Mouse (Mus musculus): Measurements from ENCODE around the gene Slc22a15. TPM values are rescaled to one million over a fixed set of nuclear protein-coding genes. Genes with fewer than 3 reads are reported as not detected.

Slc22a15 gene
- polyA plus RNA-seq, 1 experiment from 2014 or later, result 4.8 TPM

DNA sequence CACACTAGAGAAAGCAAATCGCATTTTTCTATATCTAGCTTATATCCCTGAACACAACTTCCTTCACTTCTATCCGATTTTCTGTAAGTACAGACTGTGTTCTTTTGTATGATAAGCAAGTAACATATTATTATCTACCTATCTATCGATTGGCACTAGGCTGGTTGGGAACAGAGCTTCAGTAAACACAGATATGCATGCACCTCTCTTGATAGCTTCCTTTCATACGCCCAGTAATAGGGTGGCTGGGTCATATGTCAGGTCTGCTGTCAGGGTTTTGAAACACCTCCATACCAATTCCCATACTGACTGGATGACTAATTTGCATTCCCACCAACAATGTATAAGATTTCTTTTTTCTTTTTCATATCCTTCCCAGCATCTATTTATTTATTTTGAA is 16.2 kb upstream of the Slc22a15 start:
- Histone ChIP-seq H3K27ac (no peak overlapping the region), H3K36me3 (ENCODE audit: poor library complexity, severe bottlenecking) (no peaks in the 10 kb centered on the region), H3K9me3 (replicated peaks) (0 out of 2 replicates have a peak, but pooled peaks cover 4% of the 10 kb centered on the region), H3K27me3 (no peaks in the 10 kb centered on the region), H3K4me3 (no peak overlapping the region), H3K4me1 (no peaks in the 10 kb centered on the region), H3K9ac (no peak overlapping the region), H3K4me2 (no peak overlapping the region)
- no peak for ATAC-seq
- 89% methylated on average over 4 of the region's 4 CpGs for WGBS

DNA sequence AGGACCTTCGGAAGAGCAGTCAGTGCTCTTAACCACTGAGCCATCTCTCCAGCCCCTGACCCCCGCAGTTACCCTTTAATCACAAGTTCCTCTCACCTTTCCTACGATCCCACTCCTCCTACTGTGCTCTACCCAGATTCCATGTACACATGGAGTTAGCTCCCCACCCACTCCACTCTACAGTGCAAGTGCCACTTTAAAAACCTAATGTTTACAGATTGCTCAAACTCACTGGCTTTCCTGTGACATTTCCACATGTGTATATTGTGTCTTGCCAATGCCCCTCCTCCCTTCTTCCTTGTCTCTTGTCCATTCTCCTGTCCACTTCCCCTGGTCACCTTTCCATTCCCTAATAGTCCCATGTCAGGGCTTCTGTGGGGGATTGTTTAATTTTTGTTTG is 15.6 kb upstream of the Slc22a15 start:
- Histone ChIP-seq H3K27ac (no peak overlapping the region), H3K4me2 (no peak overlapping the region), H3K4me1 (no peaks in the 10 kb centered on the region), H3K9me3 (replicated peaks) (0 out of 2 replicates have a peak, but pooled peaks cover 4% of the 10 kb centered on the region), H3K27me3 (no peaks in the 10 kb centered on the region), H3K36me3 (ENCODE audit: poor library complexity, severe bottlenecking) (no peaks in the 10 kb centered on the region), H3K4me3 (no peak overlapping the region), H3K9ac (no peak overlapping the region)
- WGBS, result 87% methylated on average over 3 of the region's 3 CpGs
- ATAC-seq, result no peak

DNA sequence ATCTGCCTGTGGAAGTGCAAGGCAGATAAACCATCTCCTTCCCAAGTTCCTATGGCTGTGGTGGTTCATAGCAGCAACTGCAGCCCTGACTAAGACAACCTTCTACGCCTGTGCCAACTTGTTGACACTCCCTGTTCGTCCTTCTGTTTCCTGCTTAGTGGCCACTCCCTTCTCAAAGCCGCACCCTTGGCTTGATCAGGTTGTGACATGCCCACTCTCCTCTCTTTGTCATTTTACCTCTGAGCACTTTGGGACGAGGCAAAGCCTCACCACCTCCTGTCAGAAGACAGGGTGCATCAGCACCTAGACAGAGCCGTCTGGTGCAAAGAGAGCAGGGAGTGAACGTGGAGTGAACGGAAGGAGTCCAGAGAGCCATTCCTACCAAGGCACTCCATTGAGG is 14.9 kb upstream of the Slc22a15 start:
- no peak for ATAC-seq
- Histone ChIP-seq H3K27me3 (no peaks in the 10 kb centered on the region), H3K36me3 (ENCODE audit: poor library complexity, severe bottlenecking) (no peaks in the 10 kb centered on the region), H3K27ac (no peak overlapping the region), H3K9ac (no peak overlapping the region), H3K9me3 (replicated peaks) (0 out of 2 replicates have a peak, but pooled peaks cover 4% of the 10 kb centered on the region), H3K4me2 (no peak overlapping the region), H3K4me1 (no peaks in the 10 kb centered on the region), H3K4me3 (no peak overlapping the region)
- WGBS, result 76% methylated on average over 7 of the region's 7 CpGs

DNA sequence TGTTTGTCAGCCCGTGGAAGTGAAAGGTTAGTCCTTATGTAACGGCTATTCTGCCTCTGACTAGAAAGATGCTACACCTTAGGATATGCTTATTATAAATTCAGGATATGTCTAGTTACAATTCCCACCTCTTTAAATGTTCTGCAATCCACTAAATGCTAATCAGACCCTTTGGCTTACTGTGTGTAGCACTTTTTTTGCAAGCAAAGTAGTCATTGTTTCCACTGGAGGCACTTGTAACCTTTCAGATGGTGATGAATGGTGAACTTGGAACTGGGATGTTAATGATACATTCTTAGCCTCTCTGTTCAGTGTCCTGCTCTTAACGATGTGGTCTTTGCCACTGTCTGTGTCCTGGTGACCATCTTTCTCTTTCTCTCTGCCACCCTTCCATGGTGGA is 12.1 kb upstream of the Slc22a15 start:
- 47% methylated on average over 3 of the region's 3 CpGs for WGBS
- Histone ChIP-seq H3K36me3 (ENCODE audit: poor library complexity, severe bottlenecking) (no peaks in the 10 kb centered on the region), H3K4me2 (no peak overlapping the region), H3K9ac (no peak overlapping the region), H3K4me3 (no peak overlapping the region), H3K9me3 (replicated peaks) (no peaks in the 10 kb centered on the region), H3K4me1 (no peaks in the 10 kb centered on the region), H3K27ac (no peak overlapping the region), H3K27me3 (no peaks in the 10 kb centered on the region)
- ATAC-seq, result no peak

DNA sequence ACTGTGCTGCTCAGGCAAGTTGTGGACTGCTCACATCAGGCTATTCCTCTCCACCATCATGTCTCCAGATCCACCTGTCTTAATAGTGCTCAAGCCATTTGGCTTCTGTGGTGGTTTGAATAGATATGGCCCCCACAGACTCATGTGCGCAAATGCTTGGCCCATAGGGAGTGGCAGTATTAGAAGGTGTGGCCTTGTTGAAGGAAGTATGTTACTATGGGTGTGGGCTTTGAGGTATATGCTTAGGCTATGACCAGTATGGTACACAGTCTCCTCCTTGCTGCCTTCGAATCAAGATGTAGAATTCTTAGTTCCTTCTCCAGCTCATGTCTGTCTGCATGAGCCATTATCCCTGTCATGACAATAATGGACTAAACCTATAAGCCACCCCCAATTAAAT is 9.6 kb upstream of the Slc22a15 start:
- WGBS, result 98% methylated on average over 2 of the region's 2 CpGs
- H3K27ac ChIP-seq, result no peak overlapping the region
- H3K9ac ChIP-seq, result no peak overlapping the region
- no peaks in the 10 kb centered on the region for H3K36me3 ChIP-seq (ENCODE audit: poor library complexity, severe bottlenecking)
- no peaks in the 10 kb centered on the region for H3K27me3 ChIP-seq
- H3K9me3 ChIP-seq (replicated peaks), result no peaks in the 10 kb centered on the region
- H3K4me2 ChIP-seq, result no peak overlapping the region
- ATAC-seq, result no peak
- H3K4me1 ChIP-seq, result peaks cover 12% of the 10 kb centered on the region
- H3K4me3 ChIP-seq, result no peak overlapping the region

DNA sequence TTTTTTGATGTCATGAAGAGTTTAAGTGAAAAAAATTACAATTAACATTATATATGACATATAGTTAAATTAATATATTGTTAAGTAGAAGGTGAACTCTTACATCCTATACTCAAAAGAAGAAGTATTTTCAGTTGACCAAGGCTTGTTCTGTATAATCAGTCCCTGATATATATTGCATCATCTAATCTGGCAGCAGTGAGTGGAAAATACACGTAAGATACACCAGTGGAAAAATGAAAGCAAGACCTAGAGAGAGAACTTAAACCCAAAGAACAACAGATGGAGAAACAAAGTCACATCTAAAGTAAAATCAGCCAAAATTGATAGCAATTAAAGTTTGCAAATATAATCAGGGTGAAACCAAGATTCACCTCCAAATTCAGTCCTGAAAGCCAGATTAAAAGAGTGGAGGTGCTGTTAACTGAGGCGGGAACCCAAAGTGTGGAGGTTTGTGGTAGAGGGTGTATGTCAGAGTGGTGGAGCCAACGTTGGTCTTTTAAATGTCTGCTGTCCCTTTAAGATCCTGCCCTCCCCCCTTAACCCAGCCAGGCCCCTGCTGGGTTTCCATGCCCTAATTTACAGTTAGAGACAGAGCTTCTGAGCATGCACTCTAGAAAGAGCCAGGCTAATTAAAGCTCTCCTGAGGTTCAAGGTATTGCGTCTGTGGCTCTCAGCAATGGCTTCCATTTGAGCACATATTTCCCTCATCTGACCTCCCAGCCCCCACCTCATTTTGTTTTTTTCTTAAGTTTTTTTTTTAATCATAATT is 5.0 kb upstream of the Slc22a15 start:
- no peak overlapping the region for H3K27ac ChIP-seq
- 38% methylated on average over 4 of the region's 4 CpGs for WGBS
- H3K9ac ChIP-seq, result no peak overlapping the region
- H3K36me3 ChIP-seq (ENCODE audit: poor library complexity, severe bottlenecking), result no peaks in the 10 kb centered on the region
- peaks cover 25% of the 10 kb centered on the region for H3K4me1 ChIP-seq
- no peak overlapping the region for H3K4me3 ChIP-seq
- H3K27me3 ChIP-seq, result no peaks in the 10 kb centered on the region
- ATAC-seq, result peak; percentile 48
- no peak overlapping the region for H3K4me2 ChIP-seq
- no peaks in the 10 kb centered on the region for H3K9me3 ChIP-seq (replicated peaks)

DNA sequence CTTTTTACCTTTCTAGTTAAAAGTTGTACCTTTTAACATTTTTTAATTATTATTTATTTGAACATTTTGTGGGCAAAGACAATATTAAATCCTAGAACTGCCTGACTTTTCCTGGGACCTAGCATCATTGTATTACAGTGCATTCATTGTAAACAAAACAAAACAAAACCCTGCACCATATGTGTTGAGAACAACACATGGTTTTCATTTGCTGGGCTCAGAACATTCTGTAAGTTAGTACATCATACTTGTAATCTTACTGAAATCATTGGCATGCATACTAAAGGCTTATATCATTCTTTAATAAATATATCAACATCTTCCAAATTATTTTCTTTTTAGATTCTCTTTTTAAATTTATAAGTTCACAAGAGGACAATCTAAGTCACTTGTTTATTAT is 2.4 kb upstream of the Slc22a15 start:
- no peak for ATAC-seq
- no peaks in the 10 kb centered on the region for H3K27me3 ChIP-seq
- no peaks in the 10 kb centered on the region for H3K9me3 ChIP-seq (replicated peaks)
- no peaks in the 10 kb centered on the region for H3K36me3 ChIP-seq (ENCODE audit: poor library complexity, severe bottlenecking)
- no peak overlapping the region for H3K27ac ChIP-seq
- no peak overlapping the region for H3K4me3 ChIP-seq
- no peak overlapping the region for H3K9ac ChIP-seq
- H3K4me1 ChIP-seq, result peaks cover 33% of the 10 kb centered on the region
- no peak overlapping the region for H3K4me2 ChIP-seq

DNA sequence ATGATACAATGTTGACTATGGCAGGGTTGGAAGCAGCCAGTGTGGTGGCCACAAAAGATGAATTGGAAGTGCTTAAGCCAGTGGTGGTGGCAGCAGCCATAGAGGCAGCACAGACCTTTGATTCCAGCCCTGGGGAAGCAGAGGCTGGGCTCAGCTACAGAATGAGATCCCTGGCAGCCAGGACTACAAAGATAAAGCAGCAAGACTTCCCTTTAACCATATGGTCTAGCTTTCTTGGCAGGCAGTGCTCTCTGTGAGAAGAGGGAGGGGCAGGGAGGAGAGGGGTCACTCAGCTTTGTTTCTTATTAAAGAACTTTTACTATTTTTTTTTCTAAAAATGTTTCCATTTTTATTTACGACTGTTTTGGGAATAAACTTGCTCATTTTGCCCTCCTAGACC is 1.4 kb upstream of the Slc22a15 start:
- Histone ChIP-seq H3K4me2 (peak overlapping the region; percentile 81), H3K27me3 (no peaks in the 10 kb centered on the region), H3K36me3 (ENCODE audit: poor library complexity, severe bottlenecking) (no peaks in the 10 kb centered on the region), H3K9ac (no peak overlapping the region), H3K9me3 (replicated peaks) (no peaks in the 10 kb centered on the region), H3K4me3 (no peak overlapping the region), H3K4me1 (peaks cover 33% of the 10 kb centered on the region), H3K27ac (peak overlapping the region; percentile 74)
- 77% methylated on average over 1 of the region's 1 CpGs for WGBS
- ATAC-seq, result peak; percentile 28

DNA sequence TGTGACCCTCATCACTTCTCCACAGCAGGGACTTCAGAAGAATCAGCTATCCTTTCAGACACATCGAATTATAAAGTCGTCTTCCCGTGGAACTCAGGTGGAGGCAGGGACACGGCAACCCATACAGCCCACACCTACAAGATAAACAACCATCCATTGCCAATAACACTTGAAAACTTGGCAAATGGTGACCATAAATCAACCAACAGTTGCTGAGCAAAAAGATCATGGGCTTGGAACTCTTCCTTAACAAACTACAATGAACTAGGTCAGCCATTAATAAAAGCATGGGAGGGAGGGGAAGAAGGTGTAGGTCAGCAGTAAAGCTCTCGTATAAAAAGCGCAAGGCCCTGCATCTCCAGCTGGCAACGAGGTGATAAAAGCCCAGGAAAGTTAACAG is 1.9 kb downstream of the Slc22a15 start:
- WGBS, result 89% methylated on average over 7 of the region's 7 CpGs
- Histone ChIP-seq H3K4me2 (no peak overlapping the region), H3K4me3 (no peak overlapping the region), H3K4me1 (peaks cover 26% of the 10 kb centered on the region), H3K9me3 (replicated peaks) (no peaks in the 10 kb centered on the region), H3K27ac (no peak overlapping the region), H3K9ac (no peak overlapping the region), H3K27me3 (no peaks in the 10 kb centered on the region), H3K36me3 (ENCODE audit: poor library complexity, severe bottlenecking) (no peaks in the 10 kb centered on the region)
- no peak for ATAC-seq

DNA sequence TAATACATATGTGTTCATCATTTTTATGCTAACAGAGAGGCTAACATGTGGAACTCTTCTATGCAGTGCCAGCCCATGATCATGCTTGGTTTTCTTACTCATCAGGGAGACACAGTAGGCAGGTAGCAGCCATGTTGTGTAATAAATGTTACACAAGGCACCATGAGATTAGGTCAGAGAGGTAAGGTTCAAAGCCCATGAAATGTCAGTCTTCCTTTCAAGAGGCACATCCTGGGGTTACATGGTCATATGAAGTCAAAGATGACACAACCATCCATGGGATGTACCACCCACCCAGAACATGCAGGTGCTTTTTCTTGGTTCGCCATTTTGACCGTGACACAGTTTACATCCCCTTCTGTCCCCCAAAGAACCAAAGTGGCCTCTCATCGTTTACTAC is 5.7 kb downstream of the Slc22a15 start:
- H3K4me1 ChIP-seq, result peaks cover 14% of the 10 kb centered on the region
- H3K4me2 ChIP-seq, result no peak overlapping the region
- no peak overlapping the region for H3K4me3 ChIP-seq
- 88% methylated on average over 3 of the region's 3 CpGs for WGBS
- no peak overlapping the region for H3K27ac ChIP-seq
- H3K27me3 ChIP-seq, result no peaks in the 10 kb centered on the region
- no peak overlapping the region for H3K9ac ChIP-seq
- no peaks in the 10 kb centered on the region for H3K9me3 ChIP-seq (replicated peaks)
- H3K36me3 ChIP-seq (ENCODE audit: poor library complexity, severe bottlenecking), result peaks cover 11% of the 10 kb centered on the region; the same call in 1 of the 2 replicates
- no peak for ATAC-seq

DNA sequence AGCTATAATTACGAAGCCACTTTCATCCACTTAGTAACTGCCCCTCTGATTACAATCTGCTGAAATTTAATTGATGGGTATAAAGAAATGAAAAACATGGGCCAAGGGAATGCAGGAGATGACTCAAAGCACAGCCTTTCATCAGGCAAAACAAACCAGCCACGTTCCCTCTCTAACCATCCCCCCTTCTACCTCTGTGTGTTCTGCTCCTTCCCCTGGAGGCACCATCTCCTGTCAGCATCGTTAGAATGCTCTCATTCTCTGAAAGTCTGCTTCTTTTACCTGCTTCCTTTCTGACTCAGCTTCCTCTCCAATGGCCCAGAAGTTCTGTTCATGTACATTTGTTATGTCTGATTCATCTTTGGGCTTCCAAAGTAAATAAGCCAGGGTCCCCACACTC is 6.6 kb downstream of the Slc22a15 start:
- 37% methylated on average over 3 of the region's 3 CpGs for WGBS
- Histone ChIP-seq H3K4me1 (0 out of 2 replicates have a peak, but pooled peaks cover 8% of the 10 kb centered on the region), H3K4me3 (no peak overlapping the region), H3K27me3 (no peaks in the 10 kb centered on the region), H3K9ac (no peak overlapping the region), H3K27ac (no peak overlapping the region), H3K36me3 (ENCODE audit: poor library complexity, severe bottlenecking) (peaks cover 16% of the 10 kb centered on the region; the same call in 1 of the 2 replicates), H3K9me3 (replicated peaks) (no peaks in the 10 kb centered on the region), H3K4me2 (no peak overlapping the region)
- ATAC-seq, result no peak

DNA sequence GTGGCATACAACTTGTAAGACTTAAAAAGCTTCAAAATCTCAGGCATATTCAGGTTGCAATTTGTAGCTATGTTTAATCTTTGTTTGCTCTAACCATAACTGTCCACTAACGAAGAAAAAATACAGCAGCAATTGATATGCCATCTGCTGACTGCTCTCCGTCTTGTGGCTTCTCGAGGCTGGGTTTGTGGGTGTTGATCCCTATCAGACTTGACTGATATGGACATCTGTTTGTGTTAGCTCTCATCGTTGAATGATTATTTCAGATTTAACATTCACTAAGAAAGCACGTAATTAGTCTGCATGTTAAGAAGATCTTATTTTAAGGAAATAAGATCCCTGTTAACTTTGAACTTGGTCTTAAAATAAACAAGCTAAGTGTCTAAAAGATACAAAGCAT is 7.7 kb downstream of the Slc22a15 start:
- no peak overlapping the region; the same call in 1 of the 2 replicates for H3K27ac ChIP-seq
- peaks cover 16% of the 10 kb centered on the region; the same call in 1 of the 2 replicates for H3K36me3 ChIP-seq (ENCODE audit: poor library complexity, severe bottlenecking)
- H3K4me3 ChIP-seq, result no peak overlapping the region
- H3K4me2 ChIP-seq, result no peak overlapping the region
- H3K9me3 ChIP-seq (replicated peaks), result no peaks in the 10 kb centered on the region
- H3K9ac ChIP-seq, result no peak overlapping the region
- ATAC-seq, result no peak
- 70% methylated on average over 5 of the region's 5 CpGs for WGBS
- no peaks in the 10 kb centered on the region for H3K27me3 ChIP-seq
- 0 out of 2 replicates have a peak, but pooled peaks cover 8% of the 10 kb centered on the region for H3K4me1 ChIP-seq

Data from forebrain, embryonic 13.5 days (tissue).